Mouse (Mus musculus) mature B cell (primary cell): ENCODE results near the gene Zic3.

ENCODE experiments used
- in situ Hi-C: fragments of 300-500 bp; cut with MboI; formaldehyde crosslinking; loops from 2 replicates; pipeline ENCODE4 v1.14.3; 2019

Gene Zic3

GRCm38 (mm10) chrX:58022400-58022799 lies at the start of gene Zic3:
TSS of gene Zic3 (plus strand) at chrX:58022700.
- in situ Hi-C loops: no loop called here

GRCm38 (mm10) chrX:57982351-57982750 lies 40.1 kb upstream of the Zic3 start:
- in situ Hi-C loops: no loop called here

DNA sequence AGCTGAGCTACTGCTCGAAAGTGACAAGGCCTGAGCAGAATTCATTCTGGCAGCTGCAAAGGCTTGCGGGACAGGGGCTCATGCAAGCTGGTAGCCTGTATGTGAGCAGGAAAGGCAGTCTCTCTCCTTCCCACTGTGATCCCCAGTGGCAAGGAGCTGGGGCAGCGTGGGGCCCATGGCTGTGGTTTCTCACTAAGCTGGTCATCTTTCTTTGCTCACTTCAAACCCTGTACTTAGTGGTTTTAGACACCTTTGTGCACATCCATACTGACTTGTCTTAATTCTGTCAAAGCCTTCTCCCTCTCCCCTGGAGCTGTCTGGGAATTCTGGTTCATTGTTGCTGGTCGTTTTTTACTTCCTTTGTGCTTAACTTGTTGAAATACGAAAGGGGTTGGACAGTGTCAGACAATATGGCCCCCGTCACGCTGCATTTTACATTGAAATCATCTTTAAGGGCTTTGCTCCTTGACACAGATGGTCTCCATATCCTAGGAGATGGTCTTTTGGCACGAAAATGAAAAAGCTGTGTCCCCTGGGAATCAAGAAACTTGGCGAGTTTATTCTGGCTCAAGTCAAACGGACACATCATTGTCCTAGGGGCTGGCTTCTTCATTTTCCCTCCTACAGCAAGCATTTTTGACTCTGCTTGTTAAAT lies 34.9 kb upstream of the Zic3 start:
- in situ Hi-C loops: no loop called here

GRCm38 (mm10) chrX:58013391-58013790 lies 9.1 kb upstream of the Zic3 start:
- in situ Hi-C loops: no loop called here

DNA sequence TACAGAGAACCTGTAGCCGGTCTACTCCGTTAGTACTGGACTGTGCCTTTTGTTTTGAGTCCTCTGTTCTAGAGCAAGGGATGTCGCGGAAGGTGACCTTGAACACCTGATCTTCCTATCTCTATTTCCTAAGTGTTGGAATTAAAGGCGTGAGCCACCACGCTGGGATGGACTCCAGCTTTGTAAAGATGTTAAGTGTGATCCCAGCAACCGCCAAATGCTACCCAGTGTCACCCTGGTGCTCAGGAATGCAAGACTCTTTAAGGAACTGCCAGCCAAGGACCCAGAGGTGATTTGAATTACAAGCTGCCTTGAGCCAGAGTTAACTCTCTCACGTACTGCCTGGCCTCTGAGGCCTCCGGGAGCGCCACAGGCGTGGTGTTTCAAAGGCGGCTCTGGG lies 8.4 kb upstream of the Zic3 start:
- in situ Hi-C loops: no loop called here

- in situ Hi-C loops: no loop called here
Measured at GRCm38 (mm10) chrX:58014761-58015160, 7.7 kb upstream of the Zic3 start.

DNA sequence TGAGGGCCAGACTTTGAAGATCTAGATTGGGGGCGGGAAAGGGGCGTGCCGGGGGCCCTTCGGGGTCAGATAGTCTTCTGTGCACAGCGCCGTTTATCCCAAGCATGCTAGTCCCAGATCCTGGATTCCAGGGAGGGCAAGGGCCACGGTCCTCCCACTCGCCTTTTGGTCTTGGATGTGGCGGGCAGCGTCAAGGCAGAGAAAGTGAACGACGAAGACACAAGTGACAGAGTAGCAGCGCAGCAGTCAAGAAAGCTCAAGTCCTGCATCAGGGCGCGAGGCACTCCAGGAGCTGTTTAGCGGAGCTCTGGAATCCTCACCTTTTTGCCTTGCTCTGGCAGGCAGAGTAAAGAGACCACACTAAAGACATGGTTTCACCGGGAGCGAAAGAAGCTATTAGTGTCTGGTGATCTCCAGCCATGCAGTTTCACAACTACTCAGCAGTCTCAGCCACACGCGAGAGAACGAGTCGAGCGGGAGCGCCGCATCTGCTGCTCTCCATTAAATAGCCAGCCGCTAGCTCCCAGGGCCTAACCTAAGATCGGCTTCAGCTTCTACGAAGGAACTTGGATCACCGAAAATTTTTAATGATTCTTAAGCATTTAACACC lies 7.1 kb upstream of the Zic3 start:
- in situ Hi-C loops: no loop called here

GRCm38 (mm10) chrX:58018720-58019119 lies 3.8 kb upstream of the Zic3 start:
- in situ Hi-C loops: no loop called here

GRCm38 (mm10) chrX:58019257-58019953 lies 3.1 kb upstream of the Zic3 start:
- in situ Hi-C loops: no loop called here

GRCm38 (mm10) chrX:58027631-58028030 lies 5.1 kb downstream of the Zic3 start:
- in situ Hi-C loops: no loop called here

DNA sequence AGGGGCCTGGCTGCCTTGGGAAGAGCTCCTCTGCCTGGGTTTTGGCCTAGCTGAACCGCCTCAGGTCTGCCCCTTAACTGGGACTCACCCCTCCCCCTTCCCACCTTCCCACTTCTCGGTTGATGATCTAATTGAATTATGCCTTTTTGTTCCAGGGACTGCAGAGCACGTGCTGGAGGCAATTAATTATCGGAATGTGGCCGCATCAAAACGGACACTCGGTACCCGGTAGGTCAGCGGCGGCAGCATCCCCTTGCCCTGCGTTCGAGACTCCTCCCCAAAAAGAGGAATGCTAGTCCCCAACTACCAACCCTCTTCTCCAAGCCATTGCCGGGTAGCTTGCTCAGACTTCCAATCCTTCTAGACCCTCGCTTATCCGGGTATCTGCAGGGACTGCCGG lies 5.6 kb downstream of the Zic3 start:
- in situ Hi-C loops: no loop called here

DNA sequence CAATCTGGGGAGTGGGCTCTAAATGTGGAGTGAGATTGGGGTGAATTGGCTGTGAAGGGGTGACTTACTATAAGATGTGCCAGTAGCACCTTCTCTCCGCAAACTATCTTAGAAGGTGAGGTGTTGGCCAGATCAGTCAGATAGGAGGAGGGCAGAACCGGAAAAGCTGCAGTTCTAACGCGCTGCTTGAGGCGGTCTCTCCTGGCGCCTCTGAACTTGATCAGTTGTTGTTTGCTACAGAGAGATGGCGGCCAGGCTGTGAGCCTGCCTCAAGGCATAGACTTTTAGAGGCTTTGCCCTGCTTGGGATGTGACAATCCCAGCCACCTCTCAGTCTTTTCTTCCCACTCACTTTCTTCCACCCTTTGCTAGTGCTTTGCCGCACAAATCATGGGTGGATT lies 6.4 kb downstream of the Zic3 start:
- in situ Hi-C loops: no loop called here

DNA sequence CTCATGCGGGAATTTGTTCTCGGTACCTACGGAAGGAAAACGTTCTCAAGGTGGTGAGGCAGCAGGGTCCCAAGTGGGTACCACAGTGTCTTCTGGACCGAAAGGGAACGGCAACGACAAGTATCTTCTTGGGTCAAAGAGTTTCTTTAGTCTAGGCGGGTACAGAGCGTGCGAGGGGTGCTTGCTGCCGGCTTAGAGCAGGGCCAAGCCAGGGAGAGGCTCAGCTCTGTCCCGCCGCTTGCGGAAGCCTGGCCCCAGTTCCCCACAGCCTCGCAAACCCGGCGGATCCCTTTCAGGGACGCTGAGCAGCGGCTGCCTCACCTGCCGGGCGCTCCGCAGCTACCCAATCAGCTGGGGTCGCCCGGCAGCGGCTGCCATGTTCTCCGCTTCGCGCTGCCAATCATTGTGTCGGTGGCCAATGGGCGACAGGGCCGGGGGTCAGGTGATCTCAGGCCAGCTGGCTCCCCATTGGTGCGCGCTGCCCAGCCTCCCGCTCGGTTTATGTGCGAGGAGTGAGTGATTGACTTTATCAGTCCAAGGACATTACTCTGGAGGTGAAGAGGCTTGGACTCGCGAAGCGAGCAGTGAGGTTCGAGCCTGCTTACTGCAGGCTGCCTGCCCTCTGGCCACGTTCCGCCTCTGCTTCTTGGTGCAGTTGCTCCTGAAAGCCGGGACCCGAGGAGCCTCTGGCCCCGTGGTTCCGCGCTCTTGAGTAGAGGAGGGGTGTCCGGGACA lies 7.8 kb downstream of the Zic3 start:
- in situ Hi-C loops: no loop called here

GRCm38 (mm10) chrX:58030835-58031670 lies 8.6 kb downstream of the Zic3 start:
- in situ Hi-C loops: no loop called here

GRCm38 (mm10) chrX:58031671-58032605 lies 9.4 kb downstream of the Zic3 start:
- in situ Hi-C loops: no loop called here

DNA sequence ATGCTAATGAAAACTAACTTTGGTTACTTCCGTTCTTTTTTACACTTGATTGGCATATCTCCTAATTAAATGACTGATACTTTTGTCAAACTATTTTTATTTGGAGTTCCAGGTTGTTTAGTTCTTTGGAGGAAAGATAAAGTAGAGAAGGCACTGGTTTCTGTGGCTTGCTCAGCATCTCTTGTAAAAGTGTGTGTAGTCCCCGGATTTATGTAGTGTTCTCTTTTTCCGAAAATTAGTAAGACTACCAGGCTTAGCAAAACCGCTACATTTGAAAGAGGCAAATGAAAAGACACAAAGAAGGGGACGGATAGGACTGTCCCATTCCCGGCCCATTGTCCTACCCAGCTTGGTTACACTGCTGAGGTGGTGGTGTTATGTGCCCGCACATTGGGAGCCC lies 10.1 kb downstream of the Zic3 start:
- in situ Hi-C loops: no loop called here

DNA sequence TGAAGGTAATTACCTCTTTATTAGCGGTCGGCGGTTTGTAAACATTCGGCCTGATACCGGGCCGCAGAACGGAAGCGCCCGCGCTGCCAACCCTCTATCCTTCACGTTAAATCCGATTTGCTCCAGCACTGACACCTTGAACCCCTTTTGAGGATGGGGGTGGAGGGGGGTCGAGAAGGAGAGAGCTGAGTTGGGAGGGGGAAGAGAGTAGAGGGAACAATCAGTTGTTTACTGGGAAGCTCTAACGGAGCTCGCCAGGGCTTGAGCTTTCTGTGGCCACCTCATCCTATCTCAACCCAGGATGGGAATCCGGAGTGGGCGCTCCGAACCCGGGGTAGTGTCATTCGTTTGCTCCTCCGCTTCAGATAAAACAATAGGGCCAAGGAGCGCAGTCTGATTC lies 11.0 kb downstream of the Zic3 start:
- in situ Hi-C loops: no loop called here

DNA sequence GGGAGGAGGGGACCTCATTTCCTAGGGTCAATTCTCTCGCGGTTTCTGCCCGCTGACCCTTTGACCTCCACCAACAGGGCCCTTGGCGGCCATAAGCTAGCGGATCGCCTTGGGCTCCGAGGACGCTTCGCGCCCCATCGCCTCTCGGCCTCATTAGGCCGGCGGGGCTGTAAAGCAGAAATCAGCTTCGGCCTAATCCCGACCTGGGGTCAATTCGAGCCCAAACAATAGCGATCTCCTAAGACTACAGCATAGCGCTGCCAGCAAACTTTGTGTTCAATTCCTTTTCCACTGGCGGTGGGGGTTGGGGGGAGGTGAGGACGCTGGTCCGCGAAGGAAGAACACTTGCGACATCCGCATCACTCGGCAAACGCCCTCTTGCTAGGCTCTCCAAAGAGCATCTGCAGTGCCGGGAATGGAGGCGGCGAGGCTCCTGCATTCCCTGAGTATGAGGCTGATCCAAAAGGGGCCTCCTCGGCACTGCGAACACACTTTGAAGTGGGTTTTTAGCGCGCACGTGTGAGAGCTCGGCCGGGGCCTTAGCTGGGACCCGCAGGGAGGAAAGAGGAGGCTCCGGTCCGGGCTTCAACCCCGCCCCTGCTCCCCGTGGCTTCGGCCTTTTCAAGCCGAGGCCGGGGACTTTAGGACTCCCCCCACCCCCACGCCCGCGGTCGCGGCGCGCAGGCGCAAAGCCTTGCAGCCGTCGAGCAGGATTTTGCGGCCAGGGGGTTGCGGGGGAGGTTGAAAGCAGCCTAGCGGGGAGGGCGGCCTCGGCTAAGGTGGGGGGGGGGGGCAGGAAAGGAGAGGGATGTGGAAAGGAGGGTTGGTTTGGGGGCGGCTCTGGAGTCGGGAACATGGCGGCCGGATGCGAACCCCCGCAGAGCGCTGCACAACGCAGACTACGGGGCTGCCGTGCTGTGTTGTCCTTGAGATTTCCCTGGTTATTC lies 15.8 kb downstream of the Zic3 start:
- in situ Hi-C loops: no loop called here

DNA sequence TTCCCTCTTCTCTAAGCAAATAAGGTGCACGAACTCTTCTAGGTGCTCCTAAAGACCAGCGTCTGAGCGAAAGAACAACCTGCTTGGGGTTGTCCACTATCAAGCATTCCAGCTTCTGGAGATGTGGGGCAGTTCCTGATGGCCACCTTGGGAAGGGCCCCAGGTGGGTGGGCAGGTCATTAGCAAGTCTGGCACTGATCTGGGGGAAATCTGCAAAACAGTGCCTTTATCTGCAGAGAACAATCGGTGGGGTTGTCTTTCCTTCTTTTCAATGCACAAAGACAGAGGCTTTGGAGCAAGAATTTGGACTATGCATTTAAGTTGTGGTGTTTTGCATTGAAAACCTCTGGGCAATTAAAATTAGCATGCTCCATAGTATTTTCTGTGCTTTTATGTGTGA lies 17.2 kb downstream of the Zic3 start:
- in situ Hi-C loops: no loop called here

DNA sequence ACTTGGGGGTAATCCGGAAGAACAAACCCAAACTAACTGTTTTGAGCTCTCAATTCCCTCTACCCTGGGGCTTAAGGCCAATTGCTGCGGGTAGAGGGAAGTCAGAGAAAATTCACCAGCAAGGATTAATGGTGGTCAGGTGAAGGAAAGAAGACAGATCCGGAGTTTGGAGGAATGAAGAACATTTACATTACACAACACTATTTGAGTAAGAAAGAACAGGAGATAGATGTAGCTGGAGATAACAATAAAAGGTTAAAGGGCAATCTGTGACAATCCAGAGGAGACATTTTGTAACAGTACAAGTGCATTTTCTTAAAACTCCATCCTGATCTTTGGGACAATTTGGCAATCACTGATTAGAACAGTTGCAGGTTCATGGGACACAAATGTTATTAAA lies 19.4 kb downstream of the Zic3 start:
- in situ Hi-C loops: no loop called here
